15 mouse cellular contexts compared by ENCODE assay signal in genomic region chr4:140981605-140982004, GRCm38 (mm10). TPM values are rescaled to one million over a fixed set of nuclear protein-coding genes. Genes with fewer than 3 reads are reported as not detected.
DNase-seq lines count a peak whose midpoint lies in the region; ATAC-seq and TF ChIP-seq lines count a peak whose summit lies in the region.
"Had no signal": no experiment of that assay in that cellular context is flagged by ENCODE, and none has a peak within 500 bp of the region (broad histone marks: within the 10 kb centered on the region; RNA-seq: fewer than 3 reads in every experiment).

No protein-coding gene starts in this region.

- WGBS in lung, postnatal 0 days = 88% methylated on average over 2 of the region's 2 CpGs
- 98% methylated on average over 2 of the region's 2 CpGs for WGBS in small intestine, adult 2 months

- peaks cover 4% of the 10 kb centered on the region; the same call in 1 of the 2 replicates for H3K4me1 ChIP-seq in lung, postnatal 0 days (ENCODE audit: insufficient read depth, low read depth, low read length)
- H3K4me1 ChIP-seq in small intestine, adult 2 months (ENCODE audit: control insufficient read depth, insufficient read depth, insufficient read length, low read length) = peaks cover 25% of the 10 kb centered on the region

- peak; percentile 52 for TF ChIP-seq CTCF in gastrocnemius, adult 2 months (IDR thresholded peaks at IDR 0.05)
- peak; percentile 35; the same call in 1 of the 2 replicates for TF ChIP-seq CTCF in lung, postnatal 0 days (IDR thresholded peaks at IDR 0.05)
- peak; percentile 37; the same call in 1 of the 2 replicates for TF ChIP-seq CTCF in small intestine, adult 2 months (IDR thresholded peaks at IDR 0.05; ENCODE audit: extremely low read depth, insufficient read length, insufficient replicate concordance, low read depth, low read length)

- H3K9ac ChIP-seq in lung, postnatal 0 days (replicated peaks; ENCODE audit: low read depth) = no peak overlapping the region
- H3K9ac ChIP-seq: heart, embryonic 13.5 days; limb, embryonic 12.5 days had no signal

- H3K4me2 ChIP-seq in lung, postnatal 0 days (replicated peaks; ENCODE audit: low read depth, low read length) = no peak overlapping the region
- H3K4me2 ChIP-seq: heart, embryonic 13.5 days; limb, embryonic 12.5 days had no signal

- no peak for TF ChIP-seq POLR2A in small intestine, adult 2 months (IDR thresholded peaks at IDR 0.05; ENCODE audit: low read depth, low read length)

- H3K4me3 ChIP-seq in gastrocnemius, adult 2 months = no peak overlapping the region
- H3K4me3 ChIP-seq in lung, postnatal 0 days (ENCODE audit: low read depth, low read length) = no peak overlapping the region
- no peak overlapping the region for H3K4me3 ChIP-seq in small intestine, adult 2 months (ENCODE audit: low read depth, low read length)
- H3K4me3 ChIP-seq: heart, embryonic 13.5 days; limb, embryonic 12.5 days had no signal

- no peak overlapping the region for H3K27ac ChIP-seq in gastrocnemius, adult 2 months
- no peak overlapping the region for H3K27ac ChIP-seq in lung, postnatal 0 days (ENCODE audit: low read length)
- H3K27ac ChIP-seq in small intestine, adult 2 months (ENCODE audit: insufficient read depth, low read depth, low read length) = no peak overlapping the region
- H3K27ac ChIP-seq: heart, embryonic 13.5 days; limb, embryonic 12.5 days had no signal

- DNase-seq in gastrocnemius, adult 2 months = no peak
- no peak for DNase-seq in gastrocnemius, postnatal 14 days
- no peak for DNase-seq in lung, postnatal 0 days (ENCODE audit: low spot score)
- DNase-seq in lung, postnatal 36 days = no peak
- peak; percentile 79 for DNase-seq in R1 (ENCODE audit: low read depth, low spot score)
- no peak for DNase-seq in embryo, embryonic 10.5 days (ENCODE audit: low spot score)
- DNase-seq in T-cell, adult 2 months (ENCODE audit: low spot score) = no peak
- DNase-seq: adrenal gland, postnatal 10 days; cerebellum, postnatal 36 days; lung, postnatal 4 days had no signal

- no peak for ATAC-seq in lung, postnatal 0 days
- ATAC-seq: hindbrain, embryonic 16.5 days had no signal

- H3K36me3 ChIP-seq in lung, postnatal 0 days (ENCODE audit: insufficient read depth, low read length) = peaks cover 6% of the 10 kb centered on the region; the same call in 1 of the 2 replicates
- peaks cover 25% of the 10 kb centered on the region for H3K36me3 ChIP-seq in small intestine, adult 2 months (ENCODE audit: control insufficient read depth, insufficient read depth, low read length)

- intact Hi-C loops in gastrocnemius, adult 2 months (cut with DNase I) = no loop called here
- intact Hi-C loops in gastrocnemius, postnatal 14 days (cut with DNase I; ENCODE audit: low total_unique reads) = no loop called here

- TF ChIP-seq EP300 in lung, postnatal 0 days (IDR thresholded peaks at IDR 0.05) = no peak

- no peaks in the 10 kb centered on the region for H3K27me3 ChIP-seq in lung, postnatal 0 days (replicated peaks; ENCODE audit: insufficient read depth, low read length)
- H3K27me3 ChIP-seq in small intestine, adult 2 months (ENCODE audit: control insufficient read depth, insufficient read depth, low read length) = no peaks in the 10 kb centered on the region
- H3K27me3 ChIP-seq: limb, embryonic 12.5 days had no signal

- H3K9me3 ChIP-seq in lung, postnatal 0 days (ENCODE audit: low read length) = no peaks in the 10 kb centered on the region

RNA-seq across cellular contexts. Expression of gene Atp13a2, which starts 5.1 kb away (rescaled TPM):
- total RNA-seq in gastrocnemius, adult 2 months (2021) = 10 to 100 TPM; 20.0 to 23.7 TPM
- total RNA-seq in gastrocnemius, postnatal 14 days (2021) = 10 to 100 TPM; 16.1 to 17.0 TPM
- polyA plus RNA-seq in lung, postnatal 0 days (2015; fragmentation: Nextera tagmentation; extraction: Ambion mirVana) = 34.2 and 34.4 TPM in 2 replicates
- 63.0 and 76.6 TPM in 2 replicates for polyA plus RNA-seq in small intestine, adult 2 months (2012; rRNA removed)

RNA-seq across cellular contexts. Expression of gene Sdhb, which starts 20.6 kb away (rescaled TPM):
- total RNA-seq in gastrocnemius, adult 2 months (2021) = 100 to 1,000 TPM; 483 to 898 TPM
- total RNA-seq in gastrocnemius, postnatal 14 days (2021) = 100 to 1,000 TPM; 480 to 609 TPM
- 251 and 275 TPM in 2 replicates for polyA plus RNA-seq in lung, postnatal 0 days (2015; fragmentation: Nextera tagmentation; extraction: Ambion mirVana)
- polyA plus RNA-seq in small intestine, adult 2 months (2012; rRNA removed) = 304 and 515 TPM in 2 replicates

RNA-seq across cellular contexts. Expression of gene Mfap2, which starts 28.6 kb away (rescaled TPM):
- total RNA-seq in gastrocnemius, adult 2 months (2021) = 1 to 10 TPM; 1.5 to 4.7 TPM
- 10 to 100 TPM; 33.9 to 47.3 TPM for total RNA-seq in gastrocnemius, postnatal 14 days (2021)
- 398 and 422 TPM in 2 replicates for polyA plus RNA-seq in lung, postnatal 0 days (2015; fragmentation: Nextera tagmentation; extraction: Ambion mirVana)
- polyA plus RNA-seq in small intestine, adult 2 months (2012; rRNA removed) = 8.8 and 13.7 TPM in 2 replicates
- total RNA-seq: monocyte, adult 5-6 weeks had no signal

Comparison
In these comparisons a context has a peak if more than half of its experiments do, and no peak if none do; other contexts are left out.
1. RNA of gene Mfap2, which starts 28.6 kb away (total RNA-seq): 33.9 to 47.3 TPM in gastrocnemius, postnatal 14 days; 1.5 to 4.7 TPM in gastrocnemius, adult 2 months; every median in the first group is over 4 times any median in the second.
2. Peak in every context shown above with its lines, with median percentiles within 50 percentile points of each other: CTCF ChIP-seq.